Mouse (Mus musculus) gastrocnemius, postnatal 4 days (tissue): ENCODE data around the gene Megf6. TPM values are rescaled to one million over a fixed set of nuclear protein-coding genes. Genes with fewer than 3 reads are reported as not detected.

Experiments
- DNase-seq, 2 experiments: peaks; one replicate each; pipeline ENCODE4 v3.0.0; 2021 to 2022; ENCODE audit warnings: low spot score in 2 of 2, mixed read lengths in 2 of 2
- total RNA-seq, 2 experiments: library from RNA; stranded (reverse); gene quantifications; 2 replicates each; pipeline ENCODE4 v1.2.3; 2021

Megf6 gene
- total RNA-seq, 2 experiments from 2014 or later = 11.3 to 11.6 TPM

DNA sequence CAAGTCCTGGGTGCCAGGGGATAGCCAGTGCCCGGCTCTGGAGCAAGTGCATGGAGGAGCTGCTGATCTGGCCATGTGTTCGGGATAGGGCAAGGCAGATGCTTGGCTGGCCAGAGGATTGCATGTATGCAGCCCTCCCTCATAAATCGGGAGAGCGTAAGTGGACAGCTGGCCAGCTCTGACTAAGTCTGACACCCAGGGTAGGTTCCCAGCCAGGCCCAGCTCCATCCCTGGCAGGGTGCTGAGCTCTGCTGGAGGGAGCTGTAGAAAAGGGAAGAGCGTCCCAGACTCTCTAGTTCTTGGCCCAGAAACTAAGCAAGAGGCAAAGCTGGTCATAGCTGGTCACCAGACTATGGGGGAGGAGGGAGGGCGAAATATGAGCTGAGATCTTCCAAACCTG is 38.5 kb downstream of the Megf6 start:
- peak in 1 of 2 experiments; percentile 66 for DNase-seq

DNA sequence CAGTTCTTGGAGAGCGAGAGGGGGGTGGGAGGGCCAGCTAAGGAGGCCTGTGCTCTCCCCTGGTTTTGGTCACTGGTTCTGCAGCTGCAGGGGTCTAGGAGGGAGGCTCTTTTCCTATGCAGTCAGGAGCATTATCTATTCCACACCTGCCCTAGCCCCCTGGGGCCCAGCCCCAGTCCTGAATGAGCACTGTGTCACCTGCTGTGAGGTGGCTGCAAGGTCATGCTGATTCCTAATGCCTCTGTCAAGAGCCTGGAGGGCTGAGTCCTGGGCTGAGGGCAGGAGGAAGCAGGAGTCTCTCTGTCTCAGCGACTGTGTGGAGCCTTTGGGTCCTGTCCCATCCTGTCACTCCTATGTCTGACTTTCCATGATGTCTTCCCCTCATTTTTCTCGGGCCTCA is 39.3 kb downstream of the Megf6 start:
- DNase-seq = no peak

GRCm38 (mm10) chr4:154211459-154211858 is 40.9 kb downstream of the Megf6 start:
- DNase-seq = no peak

DNA sequence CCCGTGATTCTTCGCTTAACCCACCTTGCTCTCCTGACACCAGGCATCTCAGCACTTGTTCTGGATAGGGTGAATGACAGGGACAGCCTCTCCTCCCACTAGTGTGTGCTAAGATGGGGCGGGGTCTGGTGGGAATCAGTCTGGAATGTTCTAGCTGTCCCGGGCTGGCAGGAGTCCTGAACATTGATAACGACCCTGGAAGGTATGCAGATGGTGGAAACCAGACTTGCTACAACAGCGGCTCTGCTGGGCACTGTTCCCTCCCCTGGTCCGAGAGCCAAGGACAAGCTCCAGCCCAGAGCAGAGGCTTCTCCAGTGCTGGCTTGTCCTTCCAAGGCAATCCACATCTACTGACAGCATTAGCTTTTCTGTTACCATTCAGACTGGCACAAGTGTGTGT is 43.1 kb downstream of the Megf6 start:
- peak in 1 of 2 experiments; percentile 62 for DNase-seq

DNA sequence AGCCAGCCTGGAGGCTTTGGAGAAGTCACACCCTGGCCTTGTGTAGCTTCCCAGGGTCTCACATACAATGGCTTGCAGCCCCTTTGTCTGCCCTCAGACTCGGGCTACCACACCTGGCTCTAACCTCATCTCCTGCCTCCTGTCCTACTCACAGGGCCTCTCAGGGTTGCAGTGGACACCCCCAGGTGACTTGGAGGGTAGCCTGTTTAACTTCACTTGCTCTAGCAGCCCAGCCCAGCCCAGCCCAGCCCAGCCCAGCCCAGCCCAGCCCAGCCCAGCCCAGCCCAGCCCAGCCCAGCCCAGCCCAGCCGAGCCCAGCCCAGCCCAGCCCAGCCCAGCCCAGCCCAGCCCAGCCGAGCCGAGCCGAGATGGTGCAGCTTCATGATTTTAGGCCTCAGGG is 43.5 kb downstream of the Megf6 start:
- no peak for DNase-seq

DNA sequence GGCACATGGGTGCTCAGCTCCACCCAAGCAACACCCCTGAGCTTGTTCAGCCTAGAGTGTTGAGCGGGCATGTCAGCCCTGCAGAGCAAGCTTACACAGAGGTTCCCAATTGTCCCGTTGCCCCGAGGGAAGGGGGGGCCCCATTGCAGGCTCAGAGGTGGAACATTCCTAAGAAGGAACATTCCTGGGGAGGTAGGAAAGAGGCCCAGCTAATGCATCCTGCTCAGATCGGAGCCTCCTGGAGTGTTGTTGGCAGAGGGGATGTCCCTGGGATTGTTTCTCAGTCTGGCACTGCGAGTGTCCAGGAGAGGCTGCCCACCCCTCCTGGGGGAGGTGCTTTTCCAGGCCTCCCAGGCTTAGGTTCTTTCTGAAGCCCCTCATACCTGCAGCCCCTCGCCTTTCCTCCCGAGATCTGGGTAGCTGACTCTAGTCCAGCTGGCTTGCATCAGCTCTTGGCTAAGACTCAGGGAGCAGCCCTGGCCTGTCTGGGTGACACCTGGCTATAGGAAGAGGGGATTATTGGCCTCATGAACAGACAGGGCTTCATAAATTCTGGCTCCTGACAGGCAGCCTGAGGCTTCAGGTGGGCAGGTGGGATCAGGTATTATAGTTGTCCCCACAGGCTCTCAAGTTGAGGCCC is 47.3 kb downstream of the Megf6 start:
- no peak for DNase-seq

DNA sequence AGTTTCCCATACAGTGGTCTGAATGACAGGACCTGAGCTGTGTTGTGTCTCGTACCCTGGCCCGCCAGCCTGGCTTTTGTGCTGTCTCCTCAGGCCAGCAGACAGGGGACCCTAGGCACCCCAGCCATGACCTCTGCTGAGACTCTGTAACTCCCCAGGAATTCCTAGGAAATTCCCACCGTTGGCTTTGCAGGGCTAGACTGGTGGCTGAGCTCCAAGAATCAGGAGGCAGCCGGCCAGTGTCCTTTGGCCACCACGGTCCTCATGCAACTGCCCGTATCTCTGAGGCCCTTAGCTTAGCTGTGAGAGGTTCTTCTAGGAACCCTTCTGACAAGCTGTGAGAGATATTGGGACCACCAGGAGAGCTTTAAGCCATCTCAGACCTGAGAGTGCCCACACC is 52.2 kb downstream of the Megf6 start:
- DNase-seq = no peak

DNA sequence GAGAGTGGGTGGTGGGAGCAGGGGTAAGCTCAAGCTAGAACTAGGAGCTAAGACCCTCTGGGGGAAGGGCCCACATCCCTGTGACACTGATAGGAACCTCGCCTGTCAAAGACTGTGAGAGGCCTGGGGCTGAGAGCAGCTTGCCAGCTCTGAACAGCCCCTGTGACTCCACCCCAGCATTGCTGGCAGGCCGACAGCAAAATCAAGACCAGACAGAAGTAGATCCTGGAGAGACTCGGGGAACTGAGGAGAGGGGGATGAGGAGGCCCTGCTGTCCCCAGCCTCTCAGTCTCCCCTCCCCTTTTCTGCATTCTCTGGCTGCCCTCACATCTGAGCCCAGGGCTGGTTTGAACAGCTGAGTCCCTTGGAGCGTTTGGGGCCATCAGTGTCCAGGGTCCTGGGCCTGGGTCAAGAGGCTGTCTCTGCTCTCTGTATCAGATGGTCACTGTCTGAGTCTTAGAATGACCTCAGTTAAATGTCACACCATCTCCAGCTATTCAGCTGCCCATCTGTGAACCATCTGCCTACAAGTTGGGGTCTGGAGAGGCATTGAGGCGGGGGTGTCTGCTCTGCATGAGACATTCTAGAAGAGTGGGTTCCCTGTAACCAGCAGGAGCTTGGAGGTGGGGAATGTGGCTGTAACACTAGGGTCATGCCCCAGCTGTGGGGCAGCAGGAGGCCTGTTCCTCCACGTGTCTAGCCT is 53.9 kb downstream of the Megf6 start:
- DNase-seq = peak in 1 of 2 experiments; percentile 69

DNA sequence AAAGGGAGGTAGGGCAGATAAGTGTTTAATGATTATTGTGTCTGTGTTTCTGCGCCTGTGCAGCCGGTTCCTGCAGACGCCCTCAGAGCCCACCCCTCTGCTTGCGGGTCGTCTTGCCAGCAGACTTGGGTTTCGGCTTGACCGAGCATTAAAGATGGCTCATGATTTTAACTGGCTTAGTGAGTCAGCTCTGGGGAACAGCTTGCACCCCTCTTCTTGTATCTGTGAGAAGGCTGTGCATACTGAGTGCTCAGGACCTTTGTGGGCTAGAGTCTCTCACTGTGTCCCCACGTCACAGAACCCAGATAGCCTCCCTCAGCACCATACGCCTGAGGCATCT is 54.4 kb downstream of the Megf6 start:
- no peak for DNase-seq

DNA sequence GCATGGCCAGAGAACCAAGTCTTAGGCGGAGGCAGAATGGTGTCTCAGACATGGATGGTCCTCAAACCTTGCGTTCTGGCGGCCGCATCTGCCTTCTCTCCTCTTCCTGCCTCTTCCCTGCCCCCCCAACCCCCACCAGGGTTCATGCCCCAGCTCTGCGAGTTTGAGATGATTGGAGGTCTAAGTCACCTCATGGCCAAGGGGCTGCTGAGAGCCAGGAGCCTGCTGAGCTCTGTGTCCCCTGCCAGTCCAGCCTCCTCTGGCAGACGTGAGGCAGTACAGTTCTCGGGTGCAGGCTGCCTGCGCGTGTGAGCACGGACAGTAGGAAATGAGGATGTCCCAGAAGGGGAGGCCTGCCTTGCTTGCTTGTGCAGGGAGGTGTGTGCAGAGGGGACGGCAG is 56.1 kb downstream of the Megf6 start:
- DNase-seq = no peak

- DNase-seq = no peak
These were observed 57.8 kb downstream of the Megf6 start for GRCm38 (mm10) chr4:154228336-154228735.

DNA sequence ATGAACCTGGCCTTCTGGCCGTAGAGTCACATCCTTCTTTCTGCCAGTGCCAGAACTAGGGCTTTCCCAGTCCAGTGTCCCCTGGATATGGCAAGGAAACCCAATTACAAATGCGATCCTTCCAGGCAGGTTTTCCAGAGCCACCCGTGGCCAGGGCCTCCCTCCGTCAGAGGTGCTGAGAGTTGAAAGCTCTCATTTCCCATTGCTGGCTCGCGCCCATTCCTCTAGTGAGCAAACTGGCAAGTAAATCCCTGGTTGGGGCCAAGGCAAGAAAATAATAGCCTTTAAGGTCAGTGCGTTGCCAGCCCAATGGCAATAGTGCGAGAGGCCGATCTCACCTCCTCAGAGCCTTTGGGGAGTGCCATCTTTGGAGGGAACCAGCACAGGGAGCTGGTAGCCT is 59.0 kb downstream of the Megf6 start:
- DNase-seq = no peak

GRCm38 (mm10) chr4:154231380-154231779 is 60.9 kb downstream of the Megf6 start:
- DNase-seq = no peak

- peak in 1 of 2 experiments; percentile 51 for DNase-seq
These were observed 61.8 kb downstream of the Megf6 start for GRCm38 (mm10) chr4:154232295-154232694.

DNA sequence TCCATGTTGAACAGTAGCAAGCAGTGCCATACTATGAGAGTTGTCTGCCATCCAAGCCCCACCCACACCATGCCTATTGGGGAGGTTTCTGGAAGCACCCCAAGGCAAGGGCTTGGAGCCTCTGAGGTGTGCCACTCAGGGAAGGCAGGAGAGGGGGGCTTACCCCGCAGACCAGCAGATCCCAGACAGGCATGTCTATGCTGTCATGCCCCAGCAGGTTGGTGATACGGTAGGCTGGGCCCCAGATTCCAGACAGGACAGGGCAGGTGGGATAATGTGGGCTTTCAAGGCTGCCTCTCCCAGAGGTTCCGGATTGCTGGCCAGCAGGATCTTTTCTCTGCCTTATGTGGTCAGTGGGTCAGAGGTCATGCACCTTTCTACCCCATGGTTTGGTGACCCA is 65.5 kb downstream of the Megf6 start:
- DNase-seq = no peak

DNA sequence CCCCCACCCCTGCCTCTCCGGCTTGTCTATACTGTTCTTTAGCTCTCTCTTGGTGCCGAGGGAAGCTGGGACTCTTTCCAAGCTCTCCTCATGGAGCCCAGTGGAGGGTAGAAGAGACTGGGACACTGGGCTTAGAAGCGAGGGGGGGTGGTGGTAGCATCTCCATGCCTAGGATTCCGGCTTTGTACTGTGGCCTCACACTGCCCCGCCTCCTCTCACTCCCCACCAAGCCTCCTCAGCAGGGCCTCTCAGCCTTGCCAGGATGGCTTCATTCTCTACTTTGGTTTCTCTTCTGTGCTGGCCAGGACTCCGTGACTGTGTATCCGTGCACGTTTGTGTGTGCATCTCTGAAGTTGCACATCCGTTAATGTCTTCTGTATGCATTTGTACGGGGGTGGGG is 66.4 kb downstream of the Megf6 start:
- no peak for DNase-seq

- no peak for DNase-seq
These were observed 66.8 kb downstream of the Megf6 start for GRCm38 (mm10) chr4:154237306-154237705.

DNA sequence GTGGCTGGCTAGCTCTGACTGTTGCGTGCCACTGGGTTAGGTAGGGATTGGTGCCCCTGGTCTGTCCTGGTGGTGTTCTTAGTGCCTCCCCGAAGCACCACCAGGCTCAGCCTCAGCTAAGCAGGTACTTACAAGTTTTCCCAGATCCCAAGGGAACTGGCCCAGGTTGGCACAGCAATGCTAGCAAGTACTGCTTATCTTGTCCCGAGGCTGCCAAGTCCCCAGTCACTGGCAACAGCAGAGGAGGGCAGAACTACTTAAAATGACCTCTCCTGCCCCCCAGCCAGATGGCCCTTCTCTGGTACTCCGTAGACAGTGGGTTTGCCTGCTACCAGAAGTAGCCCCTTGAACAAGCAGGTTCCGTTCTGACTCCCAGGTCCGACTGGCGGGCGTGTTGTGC is 68.7 kb downstream of the Megf6 start:
- no peak for DNase-seq

DNA sequence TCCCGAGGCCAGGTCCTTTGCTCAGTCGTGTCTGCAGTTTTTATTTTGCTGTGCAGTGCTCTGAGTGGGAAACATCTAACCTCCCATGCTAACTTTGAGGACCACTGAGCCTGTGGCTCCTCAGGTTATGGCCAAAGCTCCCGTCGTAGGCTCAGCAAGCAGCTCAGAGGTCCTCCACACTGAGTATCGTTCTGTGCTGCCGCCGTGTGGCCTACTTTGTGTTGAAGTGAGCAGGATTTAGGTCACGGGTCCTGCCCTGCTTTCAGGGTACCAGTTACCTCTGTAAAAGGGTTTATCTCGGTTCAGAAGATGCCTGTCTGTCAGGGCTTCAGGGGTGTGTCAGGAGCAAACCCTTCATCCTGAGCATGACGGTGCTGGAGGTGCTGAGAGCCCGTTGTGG is 70.1 kb downstream of the Megf6 start:
- no peak for DNase-seq

DNA sequence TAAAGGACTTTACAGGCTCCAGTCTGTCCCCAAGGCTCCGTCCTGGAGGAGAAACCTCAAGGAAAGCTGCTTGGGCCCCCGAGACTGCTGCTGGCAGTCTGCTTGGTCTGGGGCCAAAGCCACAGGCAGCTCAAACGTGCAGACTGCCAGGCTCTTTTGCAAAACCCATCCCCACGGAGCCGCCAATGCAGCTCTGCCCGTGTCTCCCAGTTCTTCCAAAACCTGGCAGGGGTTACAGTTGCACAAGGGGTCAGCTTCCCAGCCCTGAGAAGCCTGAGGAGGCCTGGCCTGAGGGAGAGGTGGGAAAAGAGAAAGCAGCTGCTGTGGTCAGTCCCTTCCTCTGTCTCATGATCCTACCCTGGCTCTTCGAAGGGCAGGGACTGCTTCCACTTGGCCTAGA is 74.8 kb downstream of the Megf6 start:
- no peak for DNase-seq

GRCm38 (mm10) chr4:154246115-154247040 is 75.8 kb downstream of the Megf6 start:
- peak; percentile 63 to 85 for DNase-seq
